27 mouse cellular contexts compared by ENCODE assay signal in the genomic region with DNA sequence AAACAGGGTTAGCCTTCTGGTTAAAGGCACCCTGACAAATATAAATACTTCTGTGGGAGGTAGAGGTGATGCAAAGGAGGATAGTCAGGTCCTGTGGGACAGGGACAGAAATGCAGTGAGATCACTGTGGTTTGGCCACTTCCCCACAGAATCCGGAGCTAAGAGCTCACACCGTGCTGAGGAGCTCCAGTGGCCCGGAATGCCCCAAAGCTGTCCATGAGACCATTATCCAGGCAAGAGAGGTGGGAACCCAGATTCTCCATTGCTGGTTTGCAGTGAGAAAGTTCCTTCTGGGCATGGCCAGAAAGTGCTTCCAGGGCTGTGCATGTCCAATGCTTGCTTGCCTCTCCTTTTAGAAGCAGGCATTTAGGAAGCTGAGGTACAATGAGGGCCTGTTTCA.
DNase-seq lines count a peak whose midpoint lies in the region; ATAC-seq and TF ChIP-seq lines count a peak whose summit lies in the region.
"Had no signal": no experiment of that assay in that cellular context is flagged by ENCODE, and none has a peak within 500 bp of the region (broad histone marks: within the 10 kb centered on the region; RNA-seq: fewer than 3 reads in every experiment).

No protein-coding gene starts in this region.

- TF ChIP-seq CTCF in CH12.LX (conservative IDR thresholded peaks at IDR 0.05 in 1 of 2, IDR thresholded peaks at IDR 0.05 in 1 of 2; ENCODE audit: low read depth in 2 of 2, low read length in 2 of 2), result no peak
- no peak for TF ChIP-seq CTCF in Patski (IDR thresholded peaks at IDR 0.05)

- CTCF ChIA-PET in Patski (lab: Charles Lee), result interaction anchor here (0.6 to 1.8 kb wide), 6 partner anchors 9 to 96 kb away, joined by 3 to 5 read pairs (median 3); a partner anchor contains a TSS

- dilution Hi-C loops in CH12.LX (cut with MboI; ENCODE audit: extremely low pct_ligation_motif_present, extremely low pct_unique_long_range_greater_than_20kb, low sequenced_read_pairs), result no loop called here

- H3K36me3 ChIP-seq in CH12.LX (replicated peaks in 1 of 2; ENCODE audit: control insufficient read depth in 1 of 2, insufficient read depth in 1 of 2, low read length in 1 of 2), result no peaks in the 10 kb centered on the region
- H3K36me3 ChIP-seq: forebrain, embryonic 10.5 days; heart, embryonic 13.5 days had no signal

- TF ChIP-seq POLR2A in CH12.LX (IDR thresholded peaks at IDR 0.05; ENCODE audit: low read depth, low read length), result no peak

- TF ChIP-seq EP300 in CH12.LX (IDR thresholded peaks at IDR 0.05; ENCODE audit: low read length), result peak; percentile 13; the same call in 1 of the 2 replicates

- no peaks in the 10 kb centered on the region for H3K79me2 ChIP-seq in CH12.LX (replicated peaks; ENCODE audit: control insufficient read depth, extremely low read depth, insufficient read depth, poor library complexity, severe bottlenecking)

- no peak overlapping the region for H3K4me3 ChIP-seq in CH12.LX (replicated peaks in 1 of 3; ENCODE audit: low read depth in 2 of 3, low read length in 2 of 3, poor library complexity in 1 of 3)
- H3K4me3 ChIP-seq: forebrain, embryonic 10.5 days; forebrain, embryonic 13.5 days; heart, embryonic 13.5 days had no signal

- no peak overlapping the region for H3K9ac ChIP-seq in CH12.LX (ENCODE audit: insufficient read depth, low read depth)
- H3K9ac ChIP-seq: forebrain, embryonic 13.5 days; heart, embryonic 13.5 days; hindbrain, embryonic 14.5 days had no signal

- in situ Hi-C loops in CH12.LX (cut with MboI; ENCODE audit: low pct_ligation_motif_present, low pct_unique_long_range_greater_than_20kb, low sequenced_read_pairs), result loop anchor here (10.0 kb wide), 1 partner anchor 622 kb away; no protein-coding TSS in a partner anchor
- in situ Hi-C loops in Patski (cut with MboI; ENCODE audit: low pct_unique_long_range_greater_than_20kb), result loop anchor here (5.0 to 10.0 kb wide), 3 partner anchors 75 to 152 kb away; no protein-coding TSS in a partner anchor

- no peaks in the 10 kb centered on the region for H3K27me3 ChIP-seq in CH12.LX (replicated peaks)
- H3K27me3 ChIP-seq in Patski, result no peaks in the 10 kb centered on the region
- H3K27me3 ChIP-seq: forebrain, embryonic 13.5 days; heart, embryonic 13.5 days had no signal

- no peak overlapping the region for H3K27ac ChIP-seq in CH12.LX (ENCODE audit: insufficient read depth, low read depth)
- H3K27ac ChIP-seq: forebrain, embryonic 10.5 days; forebrain, embryonic 13.5 days; heart, embryonic 13.5 days; hindbrain, embryonic 14.5 days; hindbrain, postnatal 0 days had no signal

- peaks cover 13 to 27% of the 10 kb centered on the region in 2 experiments; a peak in 3 of 4 replicates for H3K4me1 ChIP-seq in CH12.LX (ENCODE audit: control insufficient read depth in 1 of 2, insufficient read depth in 2 of 2)
- H3K4me1 ChIP-seq: forebrain, embryonic 10.5 days; forebrain, embryonic 13.5 days; heart, embryonic 13.5 days had no signal

- no peak for TF ChIP-seq RAD21 in CH12.LX (IDR thresholded peaks at IDR 0.05; ENCODE audit: low read depth, low read length)

- DNase-seq in 3T3-L1 (ENCODE audit: low read depth, low spot score) (peak; percentile 59), CH12.LX (ENCODE audit: extremely low read depth) (no peak), Patski (ENCODE audit: low read depth, low spot score) (peak; percentile 71)
- DNase-seq in thymus, postnatal 36 days, result no peak
- no peak for DNase-seq in urinary bladder, postnatal 14 days (ENCODE audit: low spot score)
- DNase-seq: adrenal gland, postnatal 10 days; adrenal gland, postnatal 36 days; cerebellum, adult 11-12 months; cerebellum, adult 8-10 months; cerebellum, postnatal 10 days; cerebellum, postnatal 36 days; gastrocnemius, postnatal 10 days; gastrocnemius, postnatal 36 days; heart, adult 18-20 months; heart, postnatal 14 days; heart, postnatal 4 days; kidney, adult 2 months had no signal

- ATAC-seq in Patski, result peak; percentile 98
- ATAC-seq in granulocyte monocyte progenitor cell, adult 5-6 weeks (replicated peaks; ENCODE audit: poor library complexity, severe bottlenecking), result no peak; the same call in 1 of the 2 replicates
- ATAC-seq: activated CD4-positive, CD25-positive, alpha-beta regulatory T cell, adult 4 months; forebrain, embryonic 13.5 days; forebrain, embryonic 16.5 days; hindbrain, postnatal 0 days; inflammation-experienced regulatory T-cells, adult 6 months; intestine, postnatal 0 days had no signal

- H3K9me3 ChIP-seq in CH12.LX (replicated peaks; ENCODE audit: low read length), result no peaks in the 10 kb centered on the region
- H3K9me3 ChIP-seq: forebrain, embryonic 10.5 days; forebrain, embryonic 13.5 days; heart, embryonic 13.5 days had no signal

- no peak overlapping the region for H3K4me2 ChIP-seq in CH12.LX (ENCODE audit: insufficient read depth, low read depth, poor library complexity, severe bottlenecking)
- H3K4me2 ChIP-seq: forebrain, embryonic 13.5 days; heart, embryonic 13.5 days; hindbrain, embryonic 14.5 days had no signal

- POLR2A ChIA-PET in Patski (lab: Charles Lee), result no interaction called here

TF ChIP-seq in CH12.LX, 34 proteins besides CTCF, POLR2A, EP300 and RAD21:
- TF ChIP-seq USF1 (IDR thresholded peaks at IDR 0.05; ENCODE audit: low read depth, low read length), result no peak
- no peak for TF ChIP-seq CHD1 (IDR thresholded peaks at IDR 0.05; ENCODE audit: low read depth, low read length)
- TF ChIP-seq BHLHE40 (IDR thresholded peaks at IDR 0.05; ENCODE audit: low read depth, low read length), result 0 out of 2 replicates have a peak, but pooled peaks have one; percentile 17
- TF ChIP-seq E2F4 (IDR thresholded peaks at IDR 0.05; ENCODE audit: insufficient replicate concordance, low read depth, low read length), result no peak
- 0 out of 2 replicates have a peak, but pooled peaks have one; percentile 14 for TF ChIP-seq CHD2 (IDR thresholded peaks at IDR 0.05; ENCODE audit: low read length)
- no peak for TF ChIP-seq UBTF (IDR thresholded peaks at IDR 0.05; ENCODE audit: low read depth, low read length)
- TF ChIP-seq MAFK (IDR thresholded peaks at IDR 0.05; ENCODE audit: insufficient replicate concordance, low read length), result 0 out of 2 replicates have a peak, but pooled peaks have one; percentile 17
- TF ChIP-seq MAZ (IDR thresholded peaks at IDR 0.05; ENCODE audit: low read depth, low read length), result no peak
- TF ChIP-seq SIN3A (IDR thresholded peaks at IDR 0.05; ENCODE audit: low read length), result no peak
- TF ChIP-seq TCF12 (IDR thresholded peaks at IDR 0.05; ENCODE audit: low read depth, low read length), result no peak
- 0 out of 2 replicates have a peak, but pooled peaks have one; percentile 12 for TF ChIP-seq IRF4 (IDR thresholded peaks at IDR 0.05; ENCODE audit: low read depth, low read length)
- TF ChIP-seq ELF1 (IDR thresholded peaks at IDR 0.05; ENCODE audit: low read depth, low read length), result no peak
- no peak for TF ChIP-seq JUN (IDR thresholded peaks at IDR 0.05; ENCODE audit: insufficient read depth, low read depth, low read length)
- no peak for TF ChIP-seq NRF1 (IDR thresholded peaks at IDR 0.05; ENCODE audit: low read depth, low read length)
- no peak for TF ChIP-seq PAX5 (IDR thresholded peaks at IDR 0.05; ENCODE audit: low read length)
- TF ChIP-seq RCOR1 (conservative IDR thresholded peaks at IDR 0.05; ENCODE audit: low read depth, low read length), result no peak
- no peak for TF ChIP-seq MEF2A (IDR thresholded peaks at IDR 0.05; ENCODE audit: borderline replicate concordance, low read depth, low read length)
- TF ChIP-seq MYC (IDR thresholded peaks at IDR 0.05; ENCODE audit: low read depth, low read length), result no peak
- no peak for TF ChIP-seq ZNF384 (IDR thresholded peaks at IDR 0.05; ENCODE audit: low read depth, low read length)
- TF ChIP-seq ETS1 (conservative IDR thresholded peaks at IDR 0.05; ENCODE audit: low read depth, low read length), result peak; percentile 36
- TF ChIP-seq HCFC1 (IDR thresholded peaks at IDR 0.05; ENCODE audit: low read depth, low read length), result no peak
- no peak for TF ChIP-seq ZKSCAN1 (IDR thresholded peaks at IDR 0.05; ENCODE audit: borderline replicate concordance, low read depth, low read length)
- no peak for TF ChIP-seq TBP (conservative IDR thresholded peaks at IDR 0.05; ENCODE audit: low read depth, low read length)
TF ChIP-seq in CH12.LX: peak in this region for 5.

Comparison
In these comparisons a context has a peak if more than half of its experiments do, and no peak if none do; other contexts are left out.
1. DNase-seq: peak in 3T3-L1 (single experiment) and Patski (single experiment); none in CH12.LX (single experiment), thymus, postnatal 36 days (0 of 2) and urinary bladder, postnatal 14 days (single experiment).